Mouse (Mus musculus): ENCODE measurements at regions not wholly inside any gene's neighbourhood (a gene's known extent, or its start where the extent isn't known, plus 50 kb on each side); places are given as distances from the start of the nearest gene placed in this dataset.
A peak's percentile ranks its signal among the peaks of the same experiment; 100 is the strongest.

- DNase-seq = no peak
Observed at GRCm38 (mm10) chr1:118741286-118741685, 113.5 kb downstream of the Tfcp2l1 start.

GRCm38 (mm10) chr1:118748196-118748595, 120.5 kb downstream of the Tfcp2l1 start:
- no peak for DNase-seq

- DNase-seq = no peak
Observed at GRCm38 (mm10) chr1:118752869-118753268, 125.1 kb downstream of the Tfcp2l1 start.

- no peak for DNase-seq
Observed at GRCm38 (mm10) chr1:118756171-118756865, 128.6 kb downstream of the Tfcp2l1 start.

GRCm38 (mm10) chr1:118757340-118758030, 129.7 kb downstream of the Tfcp2l1 start:
- no peak for DNase-seq

GRCm38 (mm10) chr1:118758031-118758400, 130.3 kb downstream of the Tfcp2l1 start:
- no peak for DNase-seq

GRCm38 (mm10) chr1:118759141-118759932, 131.6 kb downstream of the Tfcp2l1 start:
- peak; percentile 79 for DNase-seq

GRCm38 (mm10) chr1:118765525-118765924, 137.8 kb downstream of the Tfcp2l1 start:
- no peak for DNase-seq

GRCm38 (mm10) chr1:118768831-118769230, 141.1 kb downstream of the Tfcp2l1 start:
- no peak for DNase-seq

- peak; percentile 20 for DNase-seq
Observed at GRCm38 (mm10) chr1:118772261-118772660, 144.5 kb downstream of the Tfcp2l1 start.

GRCm38 (mm10) chr1:118776594-118777441, 149.1 kb downstream of the Tfcp2l1 start:
- peak; percentile 20 for DNase-seq

Measured in layer of hippocampus, adult 9-11 months (tissue).